7 mouse cellular contexts compared by ENCODE assay signal in the genomic region with DNA sequence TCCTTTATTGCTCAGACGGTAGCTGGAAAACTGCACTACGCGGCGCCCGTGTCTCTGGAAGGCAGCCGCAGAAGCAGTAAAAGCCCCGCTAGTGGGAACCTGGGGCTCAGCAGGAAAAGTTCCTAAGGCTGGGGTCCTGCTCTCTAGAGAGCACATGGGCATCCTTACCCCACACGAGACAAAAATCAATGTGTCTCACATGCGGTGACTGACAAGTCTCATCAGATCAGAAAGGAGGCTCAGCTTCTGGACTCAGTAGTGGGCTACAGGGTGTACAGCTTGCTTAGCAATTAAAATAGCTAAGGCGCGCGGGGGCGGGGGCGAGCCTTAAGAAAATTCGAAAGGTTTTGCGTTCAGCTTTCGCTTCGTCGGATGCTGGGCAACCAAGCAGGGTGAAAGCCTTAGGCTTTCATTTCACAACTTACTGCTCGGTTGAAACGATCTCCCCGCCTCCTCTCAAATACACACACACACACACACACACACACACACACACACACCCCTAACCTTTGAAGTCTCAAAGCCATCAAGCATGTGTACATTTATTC. TPM values are rescaled to one million over a fixed set of nuclear protein-coding genes. Genes with fewer than 3 reads are reported as not detected.
DNase-seq lines count a peak whose midpoint lies in the region; ATAC-seq and TF ChIP-seq lines count a peak whose summit lies in the region.

No protein-coding gene starts in this region.

- TF ChIP-seq EP300 in stomach, postnatal 0 days (optimal IDR thresholded peaks at IDR 0.05) = no peak

- peaks cover 81% of the 10 kb centered on the region for H3K4me1 ChIP-seq in forebrain, embryonic 10.5 days
- H3K4me1 ChIP-seq in stomach, postnatal 0 days (replicated peaks; ENCODE audit: control insufficient read depth, insufficient read depth) = no peaks in the 10 kb centered on the region

- TF ChIP-seq CTCF in stomach, postnatal 0 days (IDR thresholded peaks at IDR 0.05; ENCODE audit: low read depth) = no peak

- intact Hi-C loops in heart, postnatal 10 days (cut with DNase I) = no loop called here

- peak overlapping the region; percentile 83 for H3K9ac ChIP-seq in stomach, postnatal 0 days (ENCODE audit: low read length)

- H3K4me2 ChIP-seq in stomach, postnatal 0 days (replicated peaks; ENCODE audit: low read depth) = peak overlapping the region; percentile 80

- peaks cover 66% of the 10 kb centered on the region for H3K27me3 ChIP-seq in forebrain, embryonic 10.5 days (ENCODE audit: poor library complexity, severe bottlenecking)
- H3K27me3 ChIP-seq in stomach, postnatal 0 days (ENCODE audit: control insufficient read depth, insufficient read depth, low read length) = no peaks in the 10 kb centered on the region

- peak overlapping the region; percentile 80 for H3K4me3 ChIP-seq in forebrain, embryonic 10.5 days
- H3K4me3 ChIP-seq in stomach, postnatal 0 days (ENCODE audit: low read depth, low read length) = peak overlapping the region; percentile 70

- H3K9me3 ChIP-seq in forebrain, embryonic 10.5 days = no peaks in the 10 kb centered on the region
- no peaks in the 10 kb centered on the region for H3K9me3 ChIP-seq in stomach, postnatal 0 days (ENCODE audit: control insufficient read depth, low read length)

- H3K27ac ChIP-seq in forebrain, embryonic 10.5 days = peak overlapping the region; percentile 98
- H3K27ac ChIP-seq in stomach, postnatal 0 days (replicated peaks) = peak overlapping the region; percentile 96

- no peak for ATAC-seq in stomach, postnatal 0 days (ENCODE audit: low FRiP score, low TSS enrichment)

- H3K36me3 ChIP-seq in forebrain, embryonic 10.5 days (replicated peaks) = no peaks in the 10 kb centered on the region
- H3K36me3 ChIP-seq in stomach, postnatal 0 days (ENCODE audit: control insufficient read depth, insufficient read depth, low read length) = no peaks in the 10 kb centered on the region

- peak; percentile 45 for DNase-seq in urinary bladder, postnatal 14 days (ENCODE audit: low spot score)
- no peak for DNase-seq in urinary bladder, postnatal 10 days (ENCODE audit: low spot score)
- peak; percentile 72 for DNase-seq in forebrain, embryonic 10.5 days (ENCODE audit: extremely low spot score, low spot score)
- peak; percentile 75 to 79 for DNase-seq in heart, postnatal 10 days
- DNase-seq in kidney, postnatal 14 days = peak; percentile 67
- DNase-seq in lung, postnatal 36 days = peak; percentile 70
- DNase-seq in stomach, postnatal 0 days (ENCODE audit: low spot score) = peak; percentile 76

- WGBS in forebrain, embryonic 10.5 days = under 1% methylated on average over 22 of the region's 22 CpGs
- WGBS in stomach, postnatal 0 days = 2% methylated on average over 22 of the region's 22 CpGs

RNA-seq across cellular contexts. Expression of gene Mecom, which starts 40.7 kb away (rescaled TPM):
- 26.7 and 26.9 TPM in 2 replicates for polyA plus RNA-seq in forebrain, embryonic 10.5 days (2016; fragmentation: Nextera tagmentation; extraction: Ambion mirVana)
- 10 to 100 TPM; 27.4 to 35.8 TPM for total RNA-seq in heart, postnatal 10 days (2021)
- 25.7 and 27.9 TPM in 2 replicates for polyA plus RNA-seq in stomach, postnatal 0 days (2015; fragmentation: Nextera tagmentation; extraction: Ambion mirVana)
